Mouse (Mus musculus): ENCODE measurements at regions not wholly inside any gene's neighbourhood (a gene's known extent, or its start where the extent isn't known, plus 50 kb on each side); places are given as distances from the start of the nearest gene placed in this dataset.

GRCm38 (mm10) chr13:59206186-59206585, 378.8 kb downstream of the Agtpbp1 start:
- WGBS: 14% methylated on average over 3 of the region's 3 CpGs
- no peak for DNase-seq
- no peaks in the 10 kb centered on the region for H3K4me1 ChIP-seq (replicated peaks; ENCODE audit: control insufficient read depth, insufficient read depth, low read length)
- no peak overlapping the region for H3K4me3 ChIP-seq (ENCODE audit: control insufficient read depth, insufficient read depth, low read length)
- H3K36me3 ChIP-seq (ENCODE audit: control insufficient read depth, insufficient read depth, low read length): no peaks in the 10 kb centered on the region
- no peak overlapping the region for H3K27ac ChIP-seq (ENCODE audit: control insufficient read depth, insufficient read depth, low read length)
- no peaks in the 10 kb centered on the region for H3K27me3 ChIP-seq (ENCODE audit: control insufficient read depth, insufficient read depth, low read length)
- TF ChIP-seq CTCF (IDR thresholded peaks at IDR 0.05; ENCODE audit: borderline replicate concordance, control insufficient read depth, extremely low read depth, insufficient read depth, low read length, poor library complexity) (no peak), POLR2A (IDR thresholded peaks at IDR 0.05; ENCODE audit: control insufficient read depth, extremely low read depth, insufficient read depth, low read length, poor library complexity) (no peak)

- Histone ChIP-seq H3K4me1 (replicated peaks; ENCODE audit: control insufficient read depth, insufficient read depth, low read length) (no peaks in the 10 kb centered on the region), H3K36me3 (ENCODE audit: control insufficient read depth, insufficient read depth, low read length) (no peaks in the 10 kb centered on the region), H3K27me3 (ENCODE audit: control insufficient read depth, insufficient read depth, low read length) (no peaks in the 10 kb centered on the region), H3K27ac (ENCODE audit: control insufficient read depth, insufficient read depth, low read length) (no peak overlapping the region), H3K4me3 (ENCODE audit: control insufficient read depth, insufficient read depth, low read length) (no peak overlapping the region)
- DNase-seq: no peak
- WGBS: 81% methylated on average over 2 of the region's 2 CpGs
- TF ChIP-seq CTCF (IDR thresholded peaks at IDR 0.05; ENCODE audit: borderline replicate concordance, control insufficient read depth, extremely low read depth, insufficient read depth, low read length, poor library complexity) (no peak), POLR2A (IDR thresholded peaks at IDR 0.05; ENCODE audit: control insufficient read depth, extremely low read depth, insufficient read depth, low read length, poor library complexity) (no peak)
These were observed 380.5 kb downstream of the Agtpbp1 start for GRCm38 (mm10) chr13:59204506-59204905.

- Histone ChIP-seq H3K27me3 (ENCODE audit: control insufficient read depth, insufficient read depth, low read length) (no peaks in the 10 kb centered on the region), H3K4me1 (replicated peaks; ENCODE audit: control insufficient read depth, insufficient read depth, low read length) (no peaks in the 10 kb centered on the region), H3K36me3 (ENCODE audit: control insufficient read depth, insufficient read depth, low read length) (no peaks in the 10 kb centered on the region), H3K4me3 (ENCODE audit: control insufficient read depth, insufficient read depth, low read length) (no peak overlapping the region), H3K27ac (ENCODE audit: control insufficient read depth, insufficient read depth, low read length) (no peak overlapping the region)
- 88% methylated on average over 5 of the region's 5 CpGs for WGBS
- no peak for TF ChIP-seq POLR2A (IDR thresholded peaks at IDR 0.05; ENCODE audit: control insufficient read depth, extremely low read depth, insufficient read depth, low read length, poor library complexity)
- no peak for TF ChIP-seq CTCF (IDR thresholded peaks at IDR 0.05; ENCODE audit: borderline replicate concordance, control insufficient read depth, extremely low read depth, insufficient read depth, low read length, poor library complexity)
- no peak for DNase-seq
These were observed 388.7 kb downstream of the Agtpbp1 start for GRCm38 (mm10) chr13:59196311-59196710.

GRCm38 (mm10) chr13:59188431-59188830, 382.1 kb downstream of the Ntrk2 start:
- no peak overlapping the region for H3K4me3 ChIP-seq (ENCODE audit: control insufficient read depth, insufficient read depth, low read length)
- TF ChIP-seq CTCF (IDR thresholded peaks at IDR 0.05; ENCODE audit: borderline replicate concordance, control insufficient read depth, extremely low read depth, insufficient read depth, low read length, poor library complexity): no peak
- TF ChIP-seq POLR2A (IDR thresholded peaks at IDR 0.05; ENCODE audit: control insufficient read depth, extremely low read depth, insufficient read depth, low read length, poor library complexity): no peak
- no peak overlapping the region for H3K27ac ChIP-seq (ENCODE audit: control insufficient read depth, insufficient read depth, low read length)
- no peaks in the 10 kb centered on the region for H3K4me1 ChIP-seq (replicated peaks; ENCODE audit: control insufficient read depth, insufficient read depth, low read length)
- 91% methylated on average over 11 of the region's 11 CpGs for WGBS
- DNase-seq: no peak
- no peaks in the 10 kb centered on the region for H3K27me3 ChIP-seq (ENCODE audit: control insufficient read depth, insufficient read depth, low read length)
- no peaks in the 10 kb centered on the region for H3K36me3 ChIP-seq (ENCODE audit: control insufficient read depth, insufficient read depth, low read length)

Measured in thymus, adult 2 months (tissue).